Mouse (Mus musculus) heart, adult 9 months (tissue): ENCODE measurements around the gene Pole2.
A peak's percentile ranks its signal among the peaks of the same experiment; 100 is the strongest.

ENCODE experiments used
- DNase-seq, 2 experiments: peaks; one replicate each; pipeline ENCODE4 v3.0.0; 2022; ENCODE audit warnings: low spot score in 2 of 2

Gene Pole2

DNA sequence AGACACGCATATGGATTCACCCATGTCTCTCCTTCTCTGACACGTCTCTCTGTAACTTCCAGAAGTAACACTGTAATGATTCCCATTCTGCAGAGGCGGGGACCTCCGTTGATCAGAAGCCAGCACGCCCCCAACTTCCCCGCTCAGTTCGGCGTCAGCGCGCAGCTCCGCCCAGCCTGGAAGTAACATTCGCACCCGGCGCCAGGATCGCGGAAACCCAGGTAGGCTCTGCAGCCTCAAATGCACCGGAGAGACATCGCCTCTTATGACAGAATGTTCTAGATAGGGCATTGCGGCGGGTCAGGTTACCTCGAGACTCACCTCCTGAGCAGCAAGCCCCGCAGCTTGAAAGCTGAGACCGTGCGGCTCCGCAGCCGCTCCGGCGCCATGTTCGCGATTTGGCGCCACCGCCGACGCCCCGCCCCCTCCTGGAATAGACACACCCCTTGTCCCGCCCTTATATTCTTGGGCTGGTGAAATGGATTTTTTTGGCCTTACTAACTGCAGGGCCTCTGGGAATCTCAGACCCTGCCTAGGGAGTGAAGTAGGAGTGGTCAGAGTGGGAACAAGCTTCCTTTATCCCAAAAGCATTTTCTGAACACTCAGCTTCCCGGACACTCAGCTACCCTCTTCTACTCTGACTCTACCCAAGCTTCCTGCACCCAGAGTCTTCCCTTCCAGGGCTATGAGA lies at the start of gene Pole2:
TSS of gene Pole2 (minus strand) at position 420 of the 691 bp plus-strand sequence.
- peak; percentile 88 to 91 for DNase-seq

DNA sequence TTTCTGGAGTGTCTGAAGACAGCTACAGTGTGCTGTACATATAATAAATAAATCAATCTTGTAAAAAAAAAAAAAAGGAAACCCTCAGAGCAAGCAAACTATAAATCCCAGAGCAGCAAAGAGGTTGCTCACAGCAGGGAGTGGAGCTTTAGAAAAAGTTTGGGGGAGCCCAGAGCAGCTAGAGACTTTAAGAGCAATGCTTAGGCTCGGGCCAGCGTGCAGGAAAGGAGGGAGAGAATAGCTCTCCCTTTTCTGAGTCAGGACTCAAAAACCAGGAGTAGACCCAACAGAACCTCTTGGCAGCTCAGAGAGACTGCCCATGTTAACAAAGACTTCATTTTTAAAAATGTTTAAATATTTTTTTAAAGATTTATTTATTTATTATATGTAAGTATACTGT lies 41.0 kb upstream of the Pole2 start:
- no peak for DNase-seq

DNA sequence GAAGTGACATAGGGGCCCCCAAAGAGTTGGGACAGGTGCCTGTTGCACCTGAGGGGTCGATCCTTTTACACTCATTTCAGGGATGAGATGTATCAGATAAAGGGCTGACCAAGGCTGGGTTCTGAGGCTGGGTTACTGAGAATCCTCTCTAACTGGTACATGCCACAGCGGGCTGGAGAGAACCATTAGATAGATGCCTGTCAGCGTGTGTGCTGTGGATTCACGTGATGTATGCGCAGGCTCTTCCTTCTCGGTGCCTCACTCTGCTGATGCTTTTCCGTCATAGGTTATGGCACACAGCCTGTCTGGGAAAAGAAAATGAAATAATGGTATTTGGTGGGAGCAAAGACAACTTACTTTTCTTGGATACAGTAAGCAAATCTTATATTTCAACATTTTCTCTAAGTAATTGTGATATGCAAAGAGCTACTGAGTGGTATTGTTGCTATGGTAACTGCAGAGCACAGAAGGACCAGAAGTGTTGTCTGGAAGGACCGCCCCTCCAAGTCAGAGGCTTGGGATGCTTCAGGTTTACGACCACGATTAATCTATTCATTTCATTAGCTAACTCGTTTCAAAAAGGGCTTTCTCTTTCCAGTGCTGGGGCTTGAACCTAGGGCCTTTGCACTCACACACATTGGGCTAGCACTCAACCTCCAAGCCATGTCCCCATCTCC lies 40.1 kb upstream of the Pole2 start:
- DNase-seq: no peak

DNA sequence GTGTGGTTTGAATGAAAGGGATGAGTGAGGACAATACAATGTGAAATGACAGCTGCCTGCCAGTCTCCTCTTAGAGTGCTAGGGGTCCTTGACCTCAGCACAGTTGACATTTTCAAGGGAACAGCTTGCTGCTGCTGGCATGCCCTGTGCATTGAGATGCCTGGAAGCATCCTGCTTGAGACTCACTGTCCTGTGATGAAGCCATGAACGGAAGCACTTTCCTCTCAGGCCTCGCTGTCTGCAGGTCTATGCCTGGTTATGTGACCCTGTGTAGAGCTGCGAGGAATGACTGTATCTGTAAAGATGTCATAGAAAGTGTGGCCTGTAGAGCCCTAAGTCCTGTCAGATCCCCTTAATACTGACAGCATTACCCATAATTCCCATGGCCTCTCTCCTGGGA lies 37.0 kb upstream of the Pole2 start:
- no peak for DNase-seq

DNA sequence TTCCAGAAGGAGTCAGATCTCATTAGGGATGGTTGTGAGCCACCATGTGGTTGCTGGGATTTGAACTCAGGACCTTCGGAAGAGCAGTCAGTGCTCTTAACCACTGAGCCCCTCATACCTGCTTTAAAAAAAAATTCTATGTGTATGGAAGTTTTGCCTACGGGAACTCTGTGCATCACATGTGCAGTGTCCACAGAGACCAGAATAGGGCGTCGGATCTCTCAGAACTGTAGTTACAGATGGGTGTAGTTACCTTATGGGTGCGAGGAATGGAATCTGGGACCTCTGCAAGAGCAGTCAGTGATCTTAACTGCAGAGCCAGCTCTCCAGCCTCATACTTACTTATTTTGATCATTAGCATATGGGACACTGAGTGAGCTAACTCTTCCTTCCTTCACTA lies 34.3 kb upstream of the Pole2 start:
- no peak for DNase-seq

DNA sequence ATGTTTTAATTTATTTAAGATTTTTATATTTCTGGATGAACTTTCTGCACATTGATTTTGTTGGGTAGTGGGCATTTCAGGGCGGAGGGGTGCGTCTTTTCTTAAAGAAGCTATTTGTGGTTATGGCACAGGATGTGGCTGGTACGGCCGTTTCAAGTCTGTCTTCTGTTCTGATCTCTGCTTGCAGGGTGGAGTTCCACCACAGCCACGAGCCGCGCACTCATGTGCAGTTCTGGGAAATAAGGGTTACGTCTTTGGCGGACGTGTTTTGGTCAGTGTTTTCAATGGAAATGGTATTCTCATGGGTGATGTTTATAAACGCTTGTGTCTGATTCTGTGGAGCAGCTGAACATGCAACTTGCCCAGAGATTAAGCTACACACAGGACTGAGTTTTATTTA lies 29.8 kb upstream of the Pole2 start:
- DNase-seq: no peak

DNA sequence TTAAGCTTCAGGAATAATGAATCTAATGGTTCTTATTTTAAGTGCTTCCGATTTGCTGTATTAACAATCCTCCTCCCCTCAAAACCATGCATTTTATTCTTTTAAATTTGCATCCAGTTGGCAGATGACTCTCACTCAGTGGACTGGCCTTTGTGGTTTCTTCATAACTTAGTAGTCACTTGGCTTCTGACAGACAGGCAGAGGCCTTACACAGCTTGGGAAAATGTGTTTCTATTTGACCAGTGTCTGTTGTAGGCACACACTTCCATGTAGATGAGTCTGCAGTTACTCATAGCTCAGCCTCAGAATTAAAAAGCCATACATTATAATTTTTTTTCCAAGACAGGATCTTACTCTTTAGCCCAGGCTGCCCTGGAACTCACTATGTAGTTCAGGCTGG lies 25.8 kb upstream of the Pole2 start:
- no peak for DNase-seq

DNA sequence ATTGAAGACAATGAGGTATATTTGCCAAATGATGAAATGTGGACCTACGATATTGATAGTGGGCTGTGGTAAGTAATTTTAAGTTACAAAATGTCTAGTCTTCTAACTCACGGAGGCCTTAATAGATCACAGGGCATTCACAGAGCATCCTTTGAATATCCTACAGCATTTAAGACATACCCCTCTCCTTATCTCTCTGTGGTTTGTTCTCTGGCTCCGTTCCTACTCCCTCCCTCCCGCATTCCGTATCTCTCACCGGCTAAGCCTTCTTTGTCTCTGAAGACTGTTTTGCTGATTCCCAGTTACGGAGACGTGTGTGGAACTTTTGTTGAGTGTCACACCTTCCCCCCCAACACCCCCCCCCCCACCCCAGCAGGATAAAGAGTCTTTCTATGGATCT lies 22.8 kb upstream of the Pole2 start:
- DNase-seq: no peak

DNA sequence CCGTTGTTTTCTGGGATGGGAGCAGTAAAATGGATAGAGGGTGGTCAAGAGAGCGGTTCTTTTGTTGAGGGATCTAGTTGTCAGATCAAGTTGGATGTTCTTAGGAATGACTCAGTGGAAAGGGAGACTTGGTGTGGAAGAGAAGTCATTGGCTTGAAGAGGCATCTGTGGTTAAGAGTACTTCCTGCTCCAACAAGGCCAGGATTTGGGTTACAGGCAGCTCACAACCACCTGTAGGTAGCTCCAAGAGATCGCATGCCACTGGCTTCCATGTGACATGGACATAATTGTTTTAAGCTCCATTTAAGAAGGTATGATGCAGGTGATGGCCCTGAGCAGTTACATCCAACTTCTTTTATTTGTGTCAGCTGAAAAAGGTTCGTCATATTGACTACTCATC lies 21.8 kb upstream of the Pole2 start:
- no peak for DNase-seq

- peak; percentile 62 to 77 for DNase-seq
Observed at GRCm38 (mm10) chr12:69241771-69242431, 13.9 kb upstream of the Pole2 start.

DNA sequence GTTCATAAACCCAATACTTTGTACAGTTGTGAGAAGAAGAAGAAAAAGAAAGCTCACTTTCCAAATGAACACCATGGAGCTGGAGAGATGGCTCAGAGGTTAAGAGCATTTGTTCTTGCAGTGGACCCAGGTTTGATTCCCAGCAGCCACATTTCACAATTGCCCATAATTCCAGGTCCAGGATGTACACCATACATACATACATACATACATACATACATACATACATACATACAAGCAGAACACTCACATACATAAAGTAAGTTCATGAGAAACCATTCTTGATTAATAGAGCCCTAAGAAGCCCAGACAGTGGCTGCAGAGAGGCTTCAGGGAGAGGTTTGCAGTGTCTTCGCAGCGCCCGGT lies 13.4 kb upstream of the Pole2 start:
- no peak for DNase-seq

DNA sequence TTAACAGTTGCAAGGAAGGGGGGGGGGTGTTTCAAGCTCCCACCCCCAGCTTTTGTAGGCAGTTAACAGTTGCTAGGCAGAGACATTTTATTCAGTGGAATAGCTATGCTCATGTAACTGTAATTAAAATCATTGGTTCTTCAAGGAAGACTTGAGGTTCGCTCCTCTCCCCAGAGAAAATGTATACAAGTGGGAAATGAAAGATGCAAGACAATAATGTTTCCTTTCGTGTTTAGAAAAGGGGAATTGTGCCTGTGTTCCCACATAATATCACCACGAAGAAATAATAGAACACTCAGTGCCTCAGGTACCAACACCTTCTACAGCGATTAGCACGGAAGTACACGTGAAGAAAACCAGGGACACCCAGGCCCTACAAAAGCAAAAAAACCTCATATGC lies 12.9 kb upstream of the Pole2 start, which contains the start of gene Klhdc1:
TSS of gene Klhdc1 (plus strand) at position 301 of the 400 bp plus-strand sequence.
- no peak for DNase-seq

DNA sequence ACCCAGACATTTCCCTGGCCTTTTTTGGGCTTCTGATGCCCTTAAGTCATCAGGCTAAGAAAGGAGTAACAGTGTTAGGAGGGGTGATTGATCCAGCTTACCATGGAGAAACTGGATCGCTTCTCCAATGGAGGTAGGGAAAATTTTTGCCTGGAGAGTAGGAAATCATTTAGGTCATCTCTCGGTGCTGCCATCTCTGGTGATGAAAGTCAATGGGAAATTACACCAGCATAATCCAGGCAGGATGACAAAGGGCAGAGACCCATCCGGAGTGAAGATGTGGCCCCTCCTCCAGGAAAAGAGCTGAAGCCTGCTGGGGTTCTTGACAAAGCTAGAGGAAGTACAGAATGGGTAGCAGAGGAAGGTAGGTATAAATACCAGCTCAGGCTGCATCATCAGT lies 10.3 kb upstream of the Pole2 start:
- DNase-seq: no peak

GRCm38 (mm10) chr12:69235782-69236181 lies 7.8 kb upstream of the Pole2 start:
- DNase-seq: no peak

- no peak for DNase-seq
Observed at GRCm38 (mm10) chr12:69229251-69229650, 1.3 kb upstream of the Pole2 start.

DNA sequence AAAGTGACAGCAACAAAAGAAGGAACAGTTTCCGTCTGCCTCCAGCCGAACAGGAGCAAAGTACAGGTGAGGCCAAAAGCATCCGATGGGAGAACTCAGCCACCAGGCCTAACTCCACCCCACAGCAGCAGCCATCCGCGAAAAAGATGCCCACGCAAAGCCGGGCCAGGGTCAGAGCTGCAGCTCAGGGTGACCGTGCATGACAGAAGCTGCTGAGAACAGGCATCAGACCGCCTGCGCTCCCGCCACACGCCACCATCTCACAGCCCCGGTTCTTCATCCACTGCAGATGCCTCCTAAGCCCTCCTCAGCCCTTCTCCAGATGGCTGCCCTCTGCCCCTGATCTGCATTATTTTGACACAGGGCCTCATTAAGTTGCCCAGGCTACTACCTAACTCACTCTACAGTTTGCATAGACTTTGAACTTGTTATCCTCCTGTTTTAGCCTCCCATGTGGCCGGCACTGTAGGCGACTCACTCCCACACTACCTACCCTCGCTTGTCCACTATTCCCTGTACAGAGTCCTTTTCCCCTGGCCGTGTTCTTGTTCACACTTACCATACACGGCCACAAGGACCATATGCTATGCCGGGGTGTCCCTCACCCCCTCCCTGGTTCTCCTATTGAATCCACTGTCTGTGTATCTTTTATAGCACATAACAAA lies 7.2 kb downstream of the Pole2 start:
- no peak for DNase-seq

DNA sequence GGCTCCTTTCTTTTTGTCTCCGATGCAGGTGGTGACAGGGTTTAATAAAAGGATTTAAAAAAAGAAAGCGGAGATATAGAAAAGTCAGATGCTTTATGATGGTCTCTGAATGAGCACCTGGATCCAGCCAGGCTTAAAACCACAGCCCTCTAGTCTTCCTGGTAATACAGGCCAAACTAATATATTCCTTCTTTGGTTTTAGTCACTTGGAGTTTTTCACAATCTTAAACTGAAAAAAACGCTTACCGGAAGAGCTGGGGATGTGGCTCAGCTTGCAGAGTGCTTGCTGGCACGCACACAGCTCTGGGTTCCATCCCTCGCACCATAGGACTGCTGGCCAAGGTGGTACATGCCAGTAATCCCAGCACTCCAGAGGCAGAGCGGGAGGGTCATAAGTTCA lies 11.4 kb downstream of the Pole2 start:
- DNase-seq: no peak

DNA sequence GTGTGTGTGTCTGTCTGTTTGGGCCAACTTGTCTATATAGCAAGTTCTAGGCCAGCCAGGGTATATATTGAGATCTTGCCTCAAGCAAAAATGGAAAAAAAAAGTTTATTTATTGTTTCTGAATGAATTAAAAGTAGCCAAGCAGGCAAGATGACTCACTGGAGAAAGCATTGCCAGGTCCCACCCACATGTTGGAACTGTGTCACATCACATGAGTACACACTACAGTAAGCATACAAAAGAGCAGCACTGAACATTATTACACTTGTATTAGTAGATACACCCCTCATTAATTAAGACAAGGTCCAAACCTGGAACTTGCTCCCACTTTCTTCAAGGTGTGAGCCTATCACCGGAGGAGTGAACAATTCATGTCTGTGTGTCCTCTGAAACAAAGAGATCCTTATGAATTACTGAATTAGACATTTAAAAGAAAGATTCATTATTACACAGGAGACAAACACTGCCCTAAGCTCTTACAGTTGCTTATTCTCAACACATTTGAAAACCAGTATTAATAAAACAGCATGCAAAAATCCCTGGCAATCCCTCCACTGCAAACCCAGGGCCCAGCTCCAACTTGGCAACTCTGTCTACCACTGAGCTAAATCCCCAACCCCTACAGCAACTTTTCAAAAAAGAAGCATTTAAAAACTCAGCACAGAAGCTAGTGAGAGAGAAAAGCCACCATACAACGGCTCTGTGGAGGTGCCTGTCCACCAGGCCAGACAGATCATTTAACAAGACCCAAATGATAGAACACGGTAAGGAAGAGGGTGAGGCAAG lies 12.8 kb downstream of the Pole2 start:
- peak; percentile 35 to 79 for DNase-seq

DNA sequence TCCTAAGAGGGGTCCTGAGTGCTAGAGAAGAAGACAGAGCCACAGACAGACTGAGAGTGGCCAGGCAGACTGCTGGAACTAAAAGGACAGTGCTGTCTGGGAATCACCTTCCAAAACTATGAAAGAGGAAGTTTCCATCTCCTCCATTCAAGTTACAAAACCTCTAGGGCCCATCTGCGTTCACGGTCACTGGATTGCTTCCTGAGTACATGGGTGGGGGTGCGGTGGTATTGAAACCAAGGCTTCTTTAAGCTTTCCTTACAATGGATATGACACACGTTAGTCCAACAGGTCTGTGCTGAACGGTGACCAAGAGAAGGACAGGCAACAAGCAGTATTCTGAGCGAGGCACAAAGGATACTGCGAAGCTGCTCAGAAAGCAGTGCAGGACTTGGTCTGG lies 13.6 kb downstream of the Pole2 start:
- DNase-seq: no peak

DNA sequence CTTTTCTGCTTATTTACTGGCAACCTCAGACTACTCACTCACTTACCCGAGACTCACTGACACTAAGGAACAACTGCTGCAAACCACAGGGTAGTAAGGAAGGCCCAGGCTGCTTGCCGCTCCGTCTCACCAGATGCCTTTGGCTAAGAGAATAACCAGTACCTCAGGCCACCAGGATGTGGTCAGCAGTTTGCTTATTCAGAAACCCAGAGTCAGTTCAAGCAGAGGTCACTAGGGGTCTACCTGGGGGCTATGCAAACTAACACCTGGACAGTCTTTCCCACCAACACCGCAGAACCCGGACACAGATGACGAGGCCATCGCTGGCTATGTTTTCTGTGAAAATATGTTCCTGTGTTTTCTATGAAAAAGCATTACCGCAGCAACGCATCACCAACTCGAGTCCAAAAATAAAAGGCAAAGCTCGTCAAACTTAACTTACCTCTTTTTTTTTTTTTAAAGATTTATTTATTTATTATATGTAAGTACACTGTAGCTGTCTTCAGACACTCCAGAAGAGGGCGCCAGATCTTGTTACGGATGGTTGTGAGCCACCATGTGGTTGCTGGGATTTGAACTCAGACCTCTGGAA lies 14.7 kb downstream of the Pole2 start:
- DNase-seq: no peak

- DNase-seq: no peak
Observed at GRCm38 (mm10) chr12:69211057-69211456, 16.9 kb downstream of the Pole2 start.
